Mouse (Mus musculus) C2C12 (cell line): Measurements from ENCODE around the gene Calhm4. TPM values are rescaled to one million over a fixed set of nuclear protein-coding genes. Genes with fewer than 3 reads are reported as not detected.

ENCODE experiments used
- H3K27me3 ChIP-seq: one replicate; pipeline ENCODE4 v1.6.1; 2011; ENCODE audit not compliant: control insufficient read depth, insufficient read depth, insufficient read length
- H3K36me3 ChIP-seq: one replicate; pipeline ENCODE4 v1.6.1; 2011; ENCODE audit not compliant: control insufficient read depth, insufficient read depth
- H3K4me3 ChIP-seq: one replicate; pipeline ENCODE4 v1.5.1; 2011; ENCODE audit warnings: mild to moderate bottlenecking, control low read depth; ENCODE audit not compliant: poor library complexity, insufficient read depth, severe bottlenecking
- H3K79me2 ChIP-seq: one replicate; pipeline ENCODE4 v1.6.1; 2011; ENCODE audit not compliant: control insufficient read depth, insufficient read depth
- H3K79me3 ChIP-seq: one replicate; pipeline ENCODE4 v1.6.1; 2011; ENCODE audit warnings: low read depth, control low read depth
- H3ac ChIP-seq: one replicate; pipeline ENCODE3; 2011; ENCODE audit warnings: low read depth; ENCODE audit not compliant: control insufficient read depth, insufficient read length
- CEBPB ChIP-seq: IDR thresholded peaks from one replicate; pipeline ENCODE4 v1.6.1; 2011; ENCODE audit warnings: low read depth, mild to moderate bottlenecking, control low read depth, moderate library complexity
- CTCF ChIP-seq: IDR thresholded peaks from one replicate; pipeline ENCODE4 v1.5.1; 2011; ENCODE audit not compliant: control insufficient read depth, insufficient read depth, insufficient read length
- FOSL1 ChIP-seq: IDR thresholded peaks from one replicate; pipeline ENCODE4 v1.8.0; 2011; ENCODE audit warnings: mild to moderate bottlenecking, low read length; ENCODE audit not compliant: poor library complexity, insufficient read depth, severe bottlenecking
- MAX ChIP-seq: IDR thresholded peaks from one replicate; pipeline ENCODE4 v1.6.1; 2011; ENCODE audit warnings: mild to moderate bottlenecking, control low read depth
- MYOD1 ChIP-seq: IDR thresholded peaks from one replicate; pipeline ENCODE4 v1.6.1; 2011; ENCODE audit warnings: low read depth; ENCODE audit not compliant: control insufficient read depth, insufficient read length
- MYOG ChIP-seq: IDR thresholded peaks from one replicate; pipeline ENCODE4 v1.6.1; 2011; ENCODE audit not compliant: control insufficient read depth, insufficient read length; ENCODE audit errors: extremely low read depth
- USF1 ChIP-seq: IDR thresholded peaks from one replicate; pipeline ENCODE4 v1.6.1; 2011; ENCODE audit warnings: low read depth, mild to moderate bottlenecking, control low read depth, moderate library complexity
- long read RNA-seq, 2 experiments: library from polyadenylated mRNA; unstranded; transcript quantifications; one replicate each; pipeline ENCODE4 v2.0.0; 2019 to 2020
- polyA plus RNA-seq: library from polyadenylated mRNA; unstranded; fragments of >200 nt; fragmentation: generic; extraction: Trizol; gene quantifications from one replicate; pipeline ENCODE4 v1.2.1, GENCODE M21; 2012; ENCODE audit warnings: missing spikeins

Calhm4 gene
- polyA plus RNA-seq, result not detected
- long read RNA-seq, experiment 1, result 0 reads
- long read RNA-seq, experiment 2, result 0 reads

GRCm38 (mm10) chr10:34044210-34044609 is at the start of gene Calhm4:
Calhm4 (minus strand) TSS chr10:34044310.
- H3ac ChIP-seq, result no peak within 1 kb of the TSS
- no peak for TF ChIP-seq CEBPB
- no peak for TF ChIP-seq MYOD1
- no peak for TF ChIP-seq USF1
- no peak for TF ChIP-seq MYOG
- TF ChIP-seq CTCF, result no peak
- H3K36me3 ChIP-seq, result no peaks in the 10 kb centered on the region
- H3K4me3 ChIP-seq, result no peak within 1 kb of the TSS
- H3K79me2 ChIP-seq, result no peaks in the 10 kb centered on the region
- H3K27me3 ChIP-seq, result no peaks in the 10 kb centered on the region
- no peaks in the 10 kb centered on the region for H3K79me3 ChIP-seq

GRCm38 (mm10) chr10:34091888-34092287 is 47.8 kb upstream of the Calhm4 start:
- Histone ChIP-seq H3K79me3 (no peaks in the 10 kb centered on the region), H3K36me3 (no peaks in the 10 kb centered on the region), H3K79me2 (no peaks in the 10 kb centered on the region), H3ac (no peak overlapping the region), H3K27me3 (no peaks in the 10 kb centered on the region), H3K4me3 (no peak overlapping the region)
- TF ChIP-seq CEBPB (no peak), USF1 (no peak), MYOD1 (no peak), FOSL1 (no peak), MAX (no peak), CTCF (no peak), MYOG (no peak)

GRCm38 (mm10) chr10:34090481-34090880 is 46.4 kb upstream of the Calhm4 start:
- Histone ChIP-seq H3K36me3 (no peaks in the 10 kb centered on the region), H3ac (no peak overlapping the region), H3K4me3 (no peak overlapping the region), H3K79me2 (no peaks in the 10 kb centered on the region), H3K79me3 (no peaks in the 10 kb centered on the region), H3K27me3 (no peaks in the 10 kb centered on the region)
- TF ChIP-seq MAX (no peak), FOSL1 (no peak)

GRCm38 (mm10) chr10:34089517-34089916 is 45.4 kb upstream of the Calhm4 start:
- Histone ChIP-seq H3K36me3 (no peaks in the 10 kb centered on the region), H3K4me3 (no peak overlapping the region), H3K27me3 (no peaks in the 10 kb centered on the region), H3K79me2 (no peaks in the 10 kb centered on the region), H3ac (no peak overlapping the region), H3K79me3 (no peaks in the 10 kb centered on the region)
- TF ChIP-seq CEBPB (no peak), USF1 (no peak), FOSL1 (no peak), MYOD1 (no peak), MAX (no peak), MYOG (no peak), CTCF (no peak)

GRCm38 (mm10) chr10:34088515-34088914 is 44.4 kb upstream of the Calhm4 start:
- Histone ChIP-seq H3K27me3 (no peaks in the 10 kb centered on the region), H3K4me3 (no peak overlapping the region), H3ac (no peak overlapping the region), H3K36me3 (no peaks in the 10 kb centered on the region), H3K79me2 (no peaks in the 10 kb centered on the region), H3K79me3 (no peaks in the 10 kb centered on the region)
- no peak for TF ChIP-seq MAX
- TF ChIP-seq CTCF, result no peak
- TF ChIP-seq MYOG, result no peak
- TF ChIP-seq CEBPB, result no peak
- TF ChIP-seq MYOD1, result no peak
- no peak for TF ChIP-seq FOSL1
- no peak for TF ChIP-seq USF1

GRCm38 (mm10) chr10:34086514-34086913 is 42.4 kb upstream of the Calhm4 start:
- Histone ChIP-seq H3K79me2 (no peaks in the 10 kb centered on the region), H3K4me3 (no peak overlapping the region), H3K27me3 (no peaks in the 10 kb centered on the region), H3K36me3 (no peaks in the 10 kb centered on the region), H3ac (no peak overlapping the region), H3K79me3 (no peaks in the 10 kb centered on the region)
- no peak for TF ChIP-seq CEBPB
- no peak for TF ChIP-seq FOSL1
- TF ChIP-seq CTCF, result no peak
- TF ChIP-seq USF1, result no peak
- no peak for TF ChIP-seq MYOD1
- TF ChIP-seq MYOG, result no peak
- no peak for TF ChIP-seq MAX
